Mouse (Mus musculus) liver, adult 2 months (tissue): Measurements from ENCODE around the gene Evi2b.

Experiments used
- CTCF ChIP-seq: fragments of 200-500 bp; IDR thresholded peaks from 2 replicates; pipeline ENCODE4 v1.5.1; 2011; ENCODE audit warnings: low read depth, low read length, control low read depth
- POLR2A ChIP-seq: fragments of 200-500 bp; IDR thresholded peaks from 2 replicates; pipeline ENCODE4 v1.6.1; 2011; ENCODE audit warnings: low read length, control low read depth; ENCODE audit not compliant: insufficient read depth; ENCODE audit errors: extremely low read depth

DNA sequence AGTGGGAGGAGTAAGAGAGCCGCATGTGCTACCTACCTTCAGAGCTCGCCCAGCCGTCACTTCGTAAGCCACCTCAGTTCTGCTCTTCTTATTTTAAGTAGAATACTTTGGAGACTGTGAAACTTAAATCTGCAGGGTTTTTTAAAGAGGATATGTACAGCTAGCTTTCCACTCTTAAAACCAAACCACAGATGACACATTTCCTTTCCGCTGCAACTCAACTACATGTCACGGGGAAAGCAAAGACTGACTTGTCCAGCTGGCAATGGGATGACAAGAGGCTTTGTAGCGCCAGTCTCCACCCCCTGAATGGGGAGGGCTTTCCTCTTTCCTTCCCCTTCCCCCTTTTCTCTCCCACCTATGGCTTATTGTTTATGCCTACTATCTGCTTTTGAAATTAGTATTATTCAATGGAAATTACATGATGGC, 6.8 kb upstream of the Evi2b start, which contains the start of the genes Evi2 and Evi2a:
- TF ChIP-seq CTCF (no peak), POLR2A (no peak)
